Mouse (Mus musculus) neural tube, embryonic 14.5 days (tissue): ENCODE data around the gene Tshz2. TPM values are rescaled to one million over a fixed set of nuclear protein-coding genes. Genes with fewer than 3 reads are reported as not detected.
"Not testable (repeated sequence)": the region's sequence is repeated elsewhere in the genome, so short reads cannot be mapped to it uniquely, and the experiment has no call there.

ENCODE experiments used
- ATAC-seq: fragments of 200-750 bp; cut with Nextera tagmentation; 2 replicates; pipeline ENCODE4 v1.8.0; 2017; ENCODE audit warnings: low read depth, mild to moderate bottlenecking, moderate TSS enrichment, moderate library complexity
- H3K27ac ChIP-seq: fragments of 300-500 bp; sonication (generic); 2 replicates; pipeline ENCODE4 v1.5.1; 2014; ENCODE audit warnings: low read depth, mild to moderate bottlenecking, control low read depth, low read length, moderate library complexity, mixed read lengths
- H3K27me3 ChIP-seq: fragments of 300-500 bp; sonication (generic); 2 replicates; pipeline ENCODE4 v1.6.1; 2014; ENCODE audit warnings: low read length; ENCODE audit not compliant: control insufficient read depth, insufficient read depth
- H3K36me3 ChIP-seq: fragments of 300-500 bp; sonication (generic); 2 replicates; pipeline ENCODE4 v1.6.1; 2014; ENCODE audit warnings: low read length, mixed read lengths; ENCODE audit not compliant: control insufficient read depth, insufficient read depth
- H3K4me1 ChIP-seq: fragments of 300-500 bp; sonication (generic); 2 replicates; pipeline ENCODE4 v1.6.1; 2014; ENCODE audit warnings: low read length; ENCODE audit not compliant: control insufficient read depth, insufficient read depth
- H3K4me2 ChIP-seq: fragments of 300-500 bp; sonication (generic); 2 replicates; pipeline ENCODE4 v1.6.1; 2014; ENCODE audit warnings: mild to moderate bottlenecking, low read depth, low read length, control low read depth
- H3K4me3 ChIP-seq: fragments of 300-500 bp; sonication (generic); 2 replicates; pipeline ENCODE4 v1.5.1; 2014; ENCODE audit warnings: low read depth, low read length, control low read depth, mixed read lengths
- H3K9ac ChIP-seq: fragments of 300-500 bp; sonication (generic); replicated peaks from 2 replicates; pipeline ENCODE4 v1.6.1; 2014; ENCODE audit warnings: low read depth, mild to moderate bottlenecking, control low read depth, low read length, mixed read lengths
- H3K9me3 ChIP-seq: fragments of 300-500 bp; sonication (generic); 2 replicates; pipeline ENCODE4 v1.6.1; 2016; ENCODE audit warnings: low read length; ENCODE audit not compliant: control insufficient read depth
- WGBS: fragments of 180-500 bp; shearing (Covaris S2); extraction: QIAGEN DNeasy Blood & Tissue Kit; methylation state at CpG from one replicate; pipeline ENCODE4 v1.1.7; 2014; 5-methylcytosine and 5-hydroxymethylcytosine counted together
- polyA plus RNA-seq: library from polyadenylated mRNA; unstranded; fragments of >200 nt; fragmentation: Nextera tagmentation; extraction: Ambion mirVana; gene quantifications from 2 replicates; pipeline ENCODE4 v1.2.1, GENCODE M21; 2014

Gene Tshz2
- polyA plus RNA-seq, 1 experiment from 2014 or later, result 54.5 TPM

GRCm38 (mm10) chr2:169766247-169766646 is 133.4 kb downstream of the Tshz2 start:
- no peak overlapping the region for H3K4me2 ChIP-seq
- H3K4me3 ChIP-seq, result no peak overlapping the region
- 92% methylated on average over 8 of the region's 8 CpGs for WGBS
- no peaks in the 10 kb centered on the region for H3K27me3 ChIP-seq
- no peak overlapping the region for H3K27ac ChIP-seq
- no peak for ATAC-seq
- no peak overlapping the region for H3K9ac ChIP-seq
- H3K4me1 ChIP-seq, result no peaks in the 10 kb centered on the region; the same call in 1 of the 2 replicates
- no peaks in the 10 kb centered on the region for H3K36me3 ChIP-seq
- no peaks in the 10 kb centered on the region for H3K9me3 ChIP-seq

GRCm38 (mm10) chr2:169767281-169767680 is 134.5 kb downstream of the Tshz2 start:
- Histone ChIP-seq H3K9me3 (no peaks in the 10 kb centered on the region), H3K9ac (no peak overlapping the region), H3K27me3 (no peaks in the 10 kb centered on the region), H3K27ac (no peak overlapping the region), H3K4me3 (no peak overlapping the region), H3K4me2 (no peak overlapping the region), H3K4me1 (no peaks in the 10 kb centered on the region; the same call in 1 of the 2 replicates), H3K36me3 (no peaks in the 10 kb centered on the region)
- ATAC-seq, result no peak
- WGBS, result 67% methylated on average over 3 of the region's 3 CpGs

GRCm38 (mm10) chr2:169775078-169775477 is 142.3 kb downstream of the Tshz2 start:
- peaks cover 10% of the 10 kb centered on the region for H3K4me1 ChIP-seq
- ATAC-seq, result no peak
- H3K36me3 ChIP-seq, result no peaks in the 10 kb centered on the region
- H3K4me3 ChIP-seq, result no peak overlapping the region
- no peaks in the 10 kb centered on the region for H3K9me3 ChIP-seq
- WGBS, result 56% methylated on average over 4 of the region's 4 CpGs
- no peak overlapping the region for H3K27ac ChIP-seq
- no peaks in the 10 kb centered on the region for H3K27me3 ChIP-seq
- H3K9ac ChIP-seq, result no peak overlapping the region
- H3K4me2 ChIP-seq, result no peak overlapping the region

GRCm38 (mm10) chr2:169777242-169777641 is 144.4 kb downstream of the Tshz2 start:
- Histone ChIP-seq H3K4me1 (peaks cover 15% of the 10 kb centered on the region), H3K4me2 (no peak overlapping the region), H3K36me3 (no peaks in the 10 kb centered on the region), H3K9ac (no peak overlapping the region), H3K27ac (no peak overlapping the region), H3K9me3 (no peaks in the 10 kb centered on the region), H3K27me3 (no peaks in the 10 kb centered on the region), H3K4me3 (no peak overlapping the region)
- WGBS, result 49% methylated on average over 4 of the region's 4 CpGs
- no peak for ATAC-seq

- no peak overlapping the region for H3K27ac ChIP-seq
- no peaks in the 10 kb centered on the region for H3K9me3 ChIP-seq
- WGBS, result 81% methylated on average over 2 of the region's 2 CpGs
- H3K4me1 ChIP-seq, result peaks cover 20% of the 10 kb centered on the region
- H3K36me3 ChIP-seq, result no peaks in the 10 kb centered on the region
- no peak overlapping the region for H3K4me2 ChIP-seq
- no peak overlapping the region for H3K4me3 ChIP-seq
- H3K27me3 ChIP-seq, result no peaks in the 10 kb centered on the region
- no peak overlapping the region for H3K9ac ChIP-seq
- ATAC-seq, result no peak
Measured at GRCm38 (mm10) chr2:169777764-169778163, 145.0 kb downstream of the Tshz2 start.

GRCm38 (mm10) chr2:169778740-169779345 is 146.0 kb downstream of the Tshz2 start:
- no peak for ATAC-seq
- 94% methylated on average over 6 of the region's 6 CpGs for WGBS
- no peaks in the 10 kb centered on the region for H3K9me3 ChIP-seq

GRCm38 (mm10) chr2:169781671-169782070 is 148.9 kb downstream of the Tshz2 start:
- H3K4me1 ChIP-seq, result peaks cover 16% of the 10 kb centered on the region
- H3K27me3 ChIP-seq, ATAC-seq, H3K27ac ChIP-seq, H3K4me3 ChIP-seq, H3K9me3 ChIP-seq, H3K36me3 ChIP-seq, H3K4me2 ChIP-seq, H3K9ac ChIP-seq: not testable (repeated sequence)

More at GRCm38 (mm10) chr2:169778740-169779345, 146.0 kb downstream of the Tshz2 start:
- no peaks in the 10 kb centered on the region for H3K36me3 ChIP-seq
- H3K9ac ChIP-seq, result no peak overlapping the region
- no peak overlapping the region for H3K4me3 ChIP-seq
- peaks cover 20% of the 10 kb centered on the region for H3K4me1 ChIP-seq
- no peak overlapping the region for H3K4me2 ChIP-seq
- no peaks in the 10 kb centered on the region for H3K27me3 ChIP-seq
- H3K27ac ChIP-seq, result no peak overlapping the region

GRCm38 (mm10) chr2:169782874-169783680 is 150.3 kb downstream of the Tshz2 start:
- H3K4me3 ChIP-seq, result no peak overlapping the region
- WGBS, result 57% methylated on average over 26 of the region's 26 CpGs
- peaks cover 26% of the 10 kb centered on the region for H3K4me1 ChIP-seq
- H3K27ac ChIP-seq, result no peak overlapping the region
- no peaks in the 10 kb centered on the region for H3K9me3 ChIP-seq
- no peaks in the 10 kb centered on the region for H3K27me3 ChIP-seq
- H3K36me3 ChIP-seq, result no peaks in the 10 kb centered on the region
- no peak overlapping the region for H3K4me2 ChIP-seq
- no peak overlapping the region for H3K9ac ChIP-seq
- ATAC-seq, result no peak

GRCm38 (mm10) chr2:169783681-169784033 is 150.8 kb downstream of the Tshz2 start:
- H3K27ac ChIP-seq, result no peak overlapping the region

More at GRCm38 (mm10) chr2:169783681-169784033, 150.8 kb downstream of the Tshz2 start:
- no peak overlapping the region for H3K4me2 ChIP-seq
- H3K4me1 ChIP-seq, result peaks cover 26% of the 10 kb centered on the region
- H3K36me3 ChIP-seq, result no peaks in the 10 kb centered on the region
- no peak overlapping the region for H3K4me3 ChIP-seq
- WGBS, result 86% methylated on average over 2 of the region's 2 CpGs
- no peak overlapping the region for H3K9ac ChIP-seq
- no peak for ATAC-seq
- H3K27me3 ChIP-seq, result no peaks in the 10 kb centered on the region
- H3K9me3 ChIP-seq, result no peaks in the 10 kb centered on the region
